In the genomic region with DNA sequence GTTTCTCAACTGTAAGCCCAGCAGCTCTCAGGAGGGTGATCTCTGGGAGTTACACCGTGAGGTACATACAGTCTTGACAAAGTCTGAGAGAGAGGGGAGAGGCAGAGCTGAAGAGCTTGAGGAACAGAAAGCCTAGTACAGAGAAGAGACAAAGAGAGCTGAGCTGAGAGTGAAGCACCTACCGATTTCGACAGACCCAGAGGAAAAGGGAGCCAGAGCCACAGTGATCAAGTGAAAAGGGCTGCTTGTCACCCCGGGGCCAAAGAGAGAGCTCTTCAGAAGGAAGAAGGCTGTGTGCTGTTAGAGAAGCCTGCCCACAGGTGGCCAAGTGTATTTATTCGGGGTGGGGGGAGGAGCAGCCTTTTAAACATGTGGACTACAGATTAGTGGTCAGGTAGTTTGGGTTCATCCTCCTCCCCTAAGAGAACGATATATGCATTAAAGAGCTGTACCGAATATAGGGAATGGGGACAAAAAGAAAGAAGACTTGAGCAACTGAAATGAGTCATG, we compare ENCODE assay signal across 8 mouse cellular contexts. TPM values are rescaled to one million over a fixed set of nuclear protein-coding genes. Genes with fewer than 3 reads are reported as not detected.
DNase-seq lines count a peak whose midpoint lies in the region; ATAC-seq and TF ChIP-seq lines count a peak whose summit lies in the region.

A gene (minus strand): TSS at position 302 of the 510 bp plus-strand sequence.

- no peaks in the 10 kb centered on the region for H3K36me3 ChIP-seq in kidney, postnatal 0 days (ENCODE audit: insufficient read depth, low read length)
- H3K36me3 ChIP-seq in hindbrain, embryonic 11.5 days (ENCODE audit: control insufficient read depth, insufficient read depth, low read length): no peaks in the 10 kb centered on the region

- TF ChIP-seq POLR2A in brain, embryonic 14.5 days (IDR thresholded peaks at IDR 0.05; ENCODE audit: borderline replicate concordance, extremely low read depth, insufficient read depth, insufficient read length, poor library complexity, severe bottlenecking): no peak

- H3K9me3 ChIP-seq in kidney, postnatal 0 days (replicated peaks; ENCODE audit: low read length): no peaks in the 10 kb centered on the region
- H3K9me3 ChIP-seq in hindbrain, embryonic 11.5 days (ENCODE audit: control insufficient read depth, low read length): no peaks in the 10 kb centered on the region

- TF ChIP-seq CTCF in kidney, postnatal 0 days (IDR thresholded peaks at IDR 0.05; ENCODE audit: low read depth): peak; percentile 14; the same call in 1 of the 2 replicates
- no peak for TF ChIP-seq CTCF in brain, embryonic 14.5 days (IDR thresholded peaks at IDR 0.05; ENCODE audit: borderline replicate concordance, extremely low read depth, insufficient read depth, insufficient read length)

- H3K9ac ChIP-seq in kidney, postnatal 0 days (ENCODE audit: low read depth, low read length): peak within 1 kb of the TSS; percentile 59; the same call in 1 of the 2 replicates
- H3K9ac ChIP-seq in hindbrain, embryonic 11.5 days (ENCODE audit: low read depth, low read length): peak within 1 kb of the TSS; percentile 37

- H3K27ac ChIP-seq in kidney, postnatal 0 days: no peak within 1 kb of the TSS
- H3K27ac ChIP-seq in hindbrain, embryonic 11.5 days (ENCODE audit: low read depth, low read length): no peak within 1 kb of the TSS

- H3K4me3 ChIP-seq in kidney, postnatal 0 days (replicated peaks; ENCODE audit: low read depth, low read length): peak within 1 kb of the TSS; percentile 54
- peak within 1 kb of the TSS; percentile 54 for H3K4me3 ChIP-seq in hindbrain, embryonic 11.5 days (ENCODE audit: low read depth, low read length)

- ATAC-seq in kidney, postnatal 0 days (replicated peaks; ENCODE audit: low FRiP score, low read depth): no peak
- ATAC-seq in hindbrain, embryonic 11.5 days (ENCODE audit: low FRiP score): no peak
- peak; percentile 44 for ATAC-seq in megakaryocyte progenitor cell, adult 5-6 weeks (replicated peaks; ENCODE audit: poor library complexity)

- 4% methylated on average over 7 of the region's 7 CpGs for WGBS in kidney, postnatal 0 days
- WGBS in hindbrain, embryonic 11.5 days: 0% methylated on average over 7 of the region's 7 CpGs

- H3K4me1 ChIP-seq in kidney, postnatal 0 days (replicated peaks; ENCODE audit: insufficient read depth, low read length): peaks cover 11% of the 10 kb centered on the region
- peaks cover 5% of the 10 kb centered on the region; the same call in 1 of the 2 replicates for H3K4me1 ChIP-seq in hindbrain, embryonic 11.5 days (replicated peaks; ENCODE audit: control insufficient read depth, insufficient read depth, low read length)

- DNase-seq in kidney, postnatal 0 days (ENCODE audit: low spot score): peak; percentile 33
- DNase-seq in kidney, postnatal 14 days: no peak
- DNase-seq in brain, embryonic 14.5 days (ENCODE audit: low read depth): peak; percentile 29
- DNase-seq in hindbrain, embryonic 11.5 days (ENCODE audit: low spot score): peak; percentile 35
- DNase-seq in thymus, postnatal 4 days: peak; percentile 40
- DNase-seq in left cerebral cortex, adult 18-20 months (ENCODE audit: low spot score in 2 of 2): no peak
- DNase-seq in ovary, postnatal 14 days (ENCODE audit: low spot score): no peak

- no peaks in the 10 kb centered on the region for H3K27me3 ChIP-seq in kidney, postnatal 0 days (ENCODE audit: insufficient read depth, low read length)
- peaks cover 3% of the 10 kb centered on the region for H3K27me3 ChIP-seq in hindbrain, embryonic 11.5 days (ENCODE audit: control insufficient read depth, insufficient read depth, low read length)

- H3K4me2 ChIP-seq in kidney, postnatal 0 days (ENCODE audit: low read length): peak within 1 kb of the TSS; percentile 90
- peak within 1 kb of the TSS; percentile 63 for H3K4me2 ChIP-seq in hindbrain, embryonic 11.5 days (replicated peaks; ENCODE audit: low read depth, low read length)

RNA-seq across cellular contexts. Expression of the gene that starts here (rescaled TPM):
- 0.06 TPM in 1 of 2 replicates, not detected in the other for polyA plus RNA-seq in kidney, postnatal 0 days (2015; fragmentation: Nextera tagmentation; extraction: Ambion mirVana)
- polyA plus RNA-seq in brain, embryonic 14.5 days (2012; rRNA removed): 0.05 and 0.12 TPM in 2 replicates
- polyA plus RNA-seq in hindbrain, embryonic 11.5 days (2014; fragmentation: Nextera tagmentation; extraction: Ambion mirVana): not detected in 2 replicates
- not detected in 2 replicates for total RNA-seq in megakaryocyte progenitor cell, adult 5-6 weeks (2015)
- not detected in 2 replicates for total RNA-seq in megakaryocyte progenitor cell, adult 5-6 weeks (2017)
- total RNA-seq in left cerebral cortex, adult 18-20 months (2021): not detected

Comparison
In these comparisons a context has a peak if more than half of its experiments do, and no peak if none do; other contexts are left out.
1. Peak in DNase-seq, H3K4me3 ChIP-seq, H3K9ac ChIP-seq and H3K4me2 ChIP-seq in kidney, postnatal 0 days; RNA of the gene not detected or under 1 TPM.
2. Peak in DNase-seq in brain, embryonic 14.5 days; RNA of the gene not detected or under 1 TPM.
3. Peak in DNase-seq, H3K4me3 ChIP-seq, H3K9ac ChIP-seq and H3K4me2 ChIP-seq in hindbrain, embryonic 11.5 days; RNA of the gene not detected or under 1 TPM.
4. Peak in ATAC-seq in megakaryocyte progenitor cell, adult 5-6 weeks; RNA of the gene not detected or under 1 TPM.